Mouse (Mus musculus): ENCODE results near the gene B430306N03Rik. TPM values are rescaled to one million over a fixed set of nuclear protein-coding genes. Genes with fewer than 3 reads are reported as not detected.

B430306N03Rik gene
- polyA plus RNA-seq, 1 experiment: 32.4 TPM

DNA sequence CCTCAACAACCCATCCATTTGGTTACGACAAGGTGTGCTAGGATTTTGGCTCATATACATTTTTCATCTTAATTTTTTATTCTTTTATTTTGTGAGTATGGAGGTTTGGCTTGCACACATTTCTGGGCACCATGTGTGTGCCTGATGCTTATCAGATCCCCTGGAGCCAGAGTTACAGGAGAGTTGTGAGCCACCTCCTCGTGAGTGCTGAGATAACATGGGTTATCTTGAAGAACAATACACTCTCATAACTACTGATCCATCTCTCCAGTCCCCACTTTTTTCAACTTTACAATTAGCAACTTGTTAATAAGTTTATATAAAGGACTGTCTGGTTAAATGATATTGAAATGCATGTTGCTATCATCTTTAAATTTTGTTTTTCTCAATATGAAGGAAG is 5.3 kb downstream of the B430306N03Rik start:
- WGBS: 71% methylated on average over 2 of the region's 2 CpGs
- Histone ChIP-seq H3K4me3 (replicated peaks; ENCODE audit: control insufficient read depth, low read depth, low read length) (no peak overlapping the region), H3K27ac (ENCODE audit: control insufficient read depth, insufficient read depth, low read depth, low read length, poor library complexity) (no peak overlapping the region), H3K4me1 (ENCODE audit: control insufficient read depth, insufficient read depth, low read length) (peaks cover 7% of the 10 kb centered on the region; the same call in 1 of the 2 replicates)
- TF ChIP-seq POLR2A (IDR thresholded peaks at IDR 0.05; ENCODE audit: borderline replicate concordance, control insufficient read depth, low read depth, low read length) (no peak), CTCF (IDR thresholded peaks at IDR 0.05; ENCODE audit: control insufficient read depth, insufficient read depth, low read length) (no peak)

DNA sequence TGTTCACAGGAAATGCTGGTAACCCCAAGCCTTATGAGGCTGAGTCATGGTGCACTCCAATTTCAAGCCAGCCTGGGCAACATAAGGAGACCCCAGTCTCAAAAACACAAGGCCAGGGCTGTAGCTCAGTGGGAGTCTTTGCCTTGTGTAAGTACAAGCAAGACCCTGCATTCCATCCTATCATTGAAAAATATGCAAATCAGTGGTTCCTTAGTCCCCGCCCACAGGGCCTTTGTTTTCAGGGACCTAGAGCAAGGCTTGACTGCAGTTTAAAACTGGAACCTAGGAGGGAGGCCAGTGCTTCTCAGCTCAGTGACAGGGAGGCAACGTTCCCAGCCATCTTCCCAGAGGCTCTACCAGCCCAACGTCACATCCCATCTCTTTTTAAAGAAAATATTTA is 7.3 kb downstream of the B430306N03Rik start:
- peak overlapping the region; percentile 34 for H3K27ac ChIP-seq (ENCODE audit: control insufficient read depth, insufficient read depth, low read depth, low read length, poor library complexity)
- 69% methylated on average over 3 of the region's 3 CpGs for WGBS
- no peak overlapping the region for H3K4me3 ChIP-seq (replicated peaks; ENCODE audit: control insufficient read depth, low read depth, low read length)

DNA sequence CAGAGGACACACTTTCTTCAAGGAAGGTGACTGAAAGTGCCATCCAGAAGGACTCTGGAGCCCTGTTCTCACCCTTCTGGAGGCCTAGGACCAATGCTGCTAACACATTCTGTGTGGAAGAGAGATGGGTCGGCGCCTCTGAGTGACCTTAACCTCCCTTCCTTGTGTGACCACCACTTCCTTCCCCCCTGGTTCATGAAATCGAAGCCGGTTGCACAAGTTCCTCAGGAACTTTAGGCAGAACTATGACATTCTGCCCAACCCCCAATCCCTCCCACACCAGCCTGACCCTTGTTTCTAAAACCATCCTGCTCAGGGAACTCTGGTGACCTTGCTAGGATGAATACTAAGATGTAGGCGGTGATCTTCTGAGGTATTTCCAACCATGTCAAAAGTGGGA is 8.3 kb downstream of the B430306N03Rik start:
- TF ChIP-seq CTCF (IDR thresholded peaks at IDR 0.05; ENCODE audit: control insufficient read depth, insufficient read depth, low read length): no peak
- WGBS: 18% methylated on average over 5 of the region's 5 CpGs
- Histone ChIP-seq H3K4me1 (ENCODE audit: control insufficient read depth, insufficient read depth, low read length) (peaks cover 7% of the 10 kb centered on the region; the same call in 1 of the 2 replicates), H3K27ac (ENCODE audit: control insufficient read depth, insufficient read depth, low read depth, low read length, poor library complexity) (peak overlapping the region; percentile 84), H3K4me3 (replicated peaks; ENCODE audit: control insufficient read depth, low read depth, low read length) (no peak overlapping the region)

More for the DNA sequence above, 7.3 kb downstream of the B430306N03Rik start:
- H3K4me1 ChIP-seq (ENCODE audit: control insufficient read depth, insufficient read depth, low read length): peaks cover 7% of the 10 kb centered on the region; the same call in 1 of the 2 replicates
- no peak for TF ChIP-seq POLR2A (IDR thresholded peaks at IDR 0.05; ENCODE audit: borderline replicate concordance, control insufficient read depth, low read depth, low read length)
- no peak for TF ChIP-seq CTCF (IDR thresholded peaks at IDR 0.05; ENCODE audit: control insufficient read depth, insufficient read depth, low read length)

DNA sequence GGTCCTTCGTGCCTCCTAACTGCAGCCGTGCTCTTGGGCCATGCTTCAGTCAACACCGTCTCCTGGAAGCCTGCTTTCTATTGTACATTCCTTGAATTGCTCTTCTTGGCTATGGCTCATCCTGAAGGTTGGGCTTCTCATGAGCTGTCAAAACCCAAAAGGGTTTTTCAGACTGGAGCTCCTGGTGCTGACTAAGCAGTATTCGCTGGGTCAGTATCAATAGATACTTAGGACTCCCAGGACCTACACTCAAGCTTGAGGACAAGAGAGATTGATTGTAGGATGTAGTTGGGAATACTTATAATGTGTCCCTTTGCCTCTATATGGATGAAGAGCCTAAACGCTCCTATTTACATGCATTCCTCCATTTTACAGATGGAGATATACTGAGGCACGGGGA is 9.2 kb downstream of the B430306N03Rik start:
- H3K27ac ChIP-seq (ENCODE audit: control insufficient read depth, insufficient read depth, low read depth, low read length, poor library complexity): peak overlapping the region; percentile 71
- WGBS: 86% methylated on average over 6 of the region's 6 CpGs
- peaks cover 7% of the 10 kb centered on the region; the same call in 1 of the 2 replicates for H3K4me1 ChIP-seq (ENCODE audit: control insufficient read depth, insufficient read depth, low read length)
- no peak overlapping the region for H3K4me3 ChIP-seq (replicated peaks; ENCODE audit: control insufficient read depth, low read depth, low read length)
- TF ChIP-seq POLR2A (IDR thresholded peaks at IDR 0.05; ENCODE audit: borderline replicate concordance, control insufficient read depth, low read depth, low read length) (no peak), CTCF (IDR thresholded peaks at IDR 0.05; ENCODE audit: control insufficient read depth, insufficient read depth, low read length) (no peak)

DNA sequence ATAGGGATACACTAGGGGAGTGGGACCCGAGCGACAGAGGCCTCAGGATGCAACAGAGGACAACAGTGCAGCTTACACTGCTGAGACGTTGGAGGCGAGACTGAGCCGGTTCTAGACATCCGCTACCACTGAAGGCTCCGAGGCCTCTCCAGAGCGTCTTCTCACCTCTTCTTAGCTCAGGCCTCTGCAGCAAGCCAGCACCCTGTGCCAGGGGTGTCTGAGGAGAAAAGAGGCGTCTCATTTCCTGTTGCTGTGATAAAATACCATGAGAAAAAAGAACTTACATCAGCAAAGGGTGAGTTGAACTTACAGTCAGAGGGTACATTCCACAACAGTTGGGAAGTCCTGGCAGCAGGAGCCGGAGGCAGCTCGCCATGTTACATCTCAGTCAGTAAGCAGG is 9.7 kb downstream of the B430306N03Rik start:
- H3K4me3 ChIP-seq (replicated peaks; ENCODE audit: control insufficient read depth, low read depth, low read length): peak overlapping the region; percentile 33
- no peak for TF ChIP-seq POLR2A (IDR thresholded peaks at IDR 0.05; ENCODE audit: borderline replicate concordance, control insufficient read depth, low read depth, low read length)
- no peak for TF ChIP-seq CTCF (IDR thresholded peaks at IDR 0.05; ENCODE audit: control insufficient read depth, insufficient read depth, low read length)
- H3K4me1 ChIP-seq (ENCODE audit: control insufficient read depth, insufficient read depth, low read length): peaks cover 7% of the 10 kb centered on the region; the same call in 1 of the 2 replicates
- H3K27ac ChIP-seq (ENCODE audit: control insufficient read depth, insufficient read depth, low read depth, low read length, poor library complexity): peak overlapping the region; percentile 40
- WGBS: 58% methylated on average over 11 of the region's 11 CpGs

DNA sequence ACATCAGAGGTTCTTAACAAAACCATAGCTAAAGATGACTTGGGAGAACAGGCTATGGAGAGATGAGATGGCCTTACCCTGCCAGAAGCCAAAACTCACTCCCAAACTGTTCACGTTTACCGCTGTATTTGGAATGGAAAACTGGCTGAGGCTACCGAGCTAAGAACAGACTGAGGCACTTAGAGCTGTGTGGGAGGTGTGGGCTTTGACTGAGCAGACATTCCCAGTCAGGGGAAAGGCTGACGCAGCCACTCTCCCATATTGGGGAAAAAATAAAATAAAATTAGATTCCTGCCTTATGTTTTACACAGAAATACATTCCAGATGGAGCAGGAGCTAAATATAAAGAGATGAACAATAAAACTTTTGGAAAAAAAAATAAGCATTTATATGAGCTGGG is 10.7 kb downstream of the B430306N03Rik start:
- Histone ChIP-seq H3K27ac (ENCODE audit: control insufficient read depth, insufficient read depth, low read depth, low read length, poor library complexity) (no peak overlapping the region), H3K4me1 (ENCODE audit: control insufficient read depth, insufficient read depth, low read length) (peaks cover 7% of the 10 kb centered on the region; the same call in 1 of the 2 replicates), H3K4me3 (replicated peaks; ENCODE audit: control insufficient read depth, low read depth, low read length) (no peak overlapping the region)
- 87% methylated on average over 4 of the region's 4 CpGs for WGBS
- TF ChIP-seq CTCF (IDR thresholded peaks at IDR 0.05; ENCODE audit: control insufficient read depth, insufficient read depth, low read length) (no peak), POLR2A (IDR thresholded peaks at IDR 0.05; ENCODE audit: borderline replicate concordance, control insufficient read depth, low read depth, low read length) (no peak)

DNA sequence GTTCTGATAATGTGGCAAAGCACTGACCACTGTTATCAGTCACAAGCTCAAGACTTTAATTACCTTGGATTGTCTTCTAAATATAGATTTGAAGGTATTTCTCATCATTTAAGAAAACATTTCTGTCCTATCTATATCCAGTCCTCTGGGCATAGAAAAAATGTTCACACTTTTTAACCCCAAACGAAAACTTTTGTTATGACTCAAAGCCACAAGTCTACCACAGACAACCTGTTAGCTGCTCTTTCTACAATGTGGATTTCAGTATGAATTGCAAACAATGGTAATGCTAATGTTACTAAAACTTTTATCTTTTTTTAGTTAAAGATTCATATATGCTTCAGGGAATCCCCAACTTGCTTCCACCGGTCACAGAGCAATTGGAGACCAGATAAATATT is 16.6 kb downstream of the B430306N03Rik start:
- TF ChIP-seq POLR2A (IDR thresholded peaks at IDR 0.05; ENCODE audit: borderline replicate concordance, control insufficient read depth, low read depth, low read length): no peak
- Histone ChIP-seq H3K4me3 (replicated peaks; ENCODE audit: control insufficient read depth, low read depth, low read length) (no peak overlapping the region), H3K4me1 (ENCODE audit: control insufficient read depth, insufficient read depth, low read length) (no peaks in the 10 kb centered on the region), H3K27ac (ENCODE audit: control insufficient read depth, insufficient read depth, low read depth, low read length, poor library complexity) (no peak overlapping the region)
- WGBS: 57% methylated on average over 2 of the region's 2 CpGs

DNA sequence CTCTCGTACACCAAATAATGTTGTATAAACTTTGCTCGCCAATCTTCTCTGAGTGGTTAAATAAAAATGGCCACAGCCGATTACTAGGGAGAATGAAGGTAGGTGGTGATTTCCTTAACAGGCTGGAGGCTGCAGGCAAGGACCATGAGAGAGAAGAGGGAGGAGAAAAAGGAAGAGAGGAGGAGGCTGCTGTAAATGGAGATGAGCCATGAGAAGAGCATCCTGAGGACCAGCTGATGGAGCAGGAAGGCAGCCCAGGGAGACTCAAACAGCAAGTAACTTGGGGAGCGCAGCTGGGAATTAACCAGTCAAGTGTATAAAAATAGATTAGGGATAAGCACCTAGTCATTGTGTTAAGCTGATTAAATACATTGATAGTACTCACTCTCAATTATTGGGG is 18.2 kb downstream of the B430306N03Rik start:
- Histone ChIP-seq H3K4me1 (ENCODE audit: control insufficient read depth, insufficient read depth, low read length) (no peaks in the 10 kb centered on the region; the same call in 1 of the 2 replicates), H3K27ac (ENCODE audit: control insufficient read depth, insufficient read depth, low read depth, low read length, poor library complexity) (no peak overlapping the region), H3K4me3 (replicated peaks; ENCODE audit: control insufficient read depth, low read depth, low read length) (no peak overlapping the region)
- WGBS: 86% methylated on average over 4 of the region's 4 CpGs
- TF ChIP-seq CTCF (IDR thresholded peaks at IDR 0.05; ENCODE audit: control insufficient read depth, insufficient read depth, low read length): no peak
- TF ChIP-seq POLR2A (IDR thresholded peaks at IDR 0.05; ENCODE audit: borderline replicate concordance, control insufficient read depth, low read depth, low read length): no peak

DNA sequence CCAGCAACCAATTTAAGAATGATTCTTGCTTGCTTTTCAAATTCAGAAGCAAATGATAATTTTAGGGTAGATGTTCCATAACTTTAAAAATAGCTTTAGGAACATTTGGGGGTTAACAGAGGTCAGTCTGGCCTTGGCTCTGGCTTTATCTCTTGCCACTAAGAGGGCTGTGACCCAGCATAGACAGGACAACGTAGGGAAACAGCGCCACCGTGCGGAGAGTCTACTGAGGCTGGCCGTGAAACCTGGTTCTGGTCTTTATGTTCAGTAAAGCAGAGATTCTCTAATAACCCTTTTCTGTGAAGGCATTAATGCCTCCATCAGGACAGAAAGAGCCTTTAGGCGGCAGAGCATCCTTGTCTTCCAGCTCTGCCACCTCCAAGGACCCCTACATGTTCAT is 20.9 kb downstream of the B430306N03Rik start:
- under 1% methylated on average over 6 of the region's 6 CpGs for WGBS
- H3K4me1 ChIP-seq (ENCODE audit: control insufficient read depth, insufficient read depth, low read length): no peaks in the 10 kb centered on the region; the same call in 1 of the 2 replicates
- H3K4me3 ChIP-seq (replicated peaks; ENCODE audit: control insufficient read depth, low read depth, low read length): no peak overlapping the region
- TF ChIP-seq POLR2A (IDR thresholded peaks at IDR 0.05; ENCODE audit: borderline replicate concordance, control insufficient read depth, low read depth, low read length): no peak
- TF ChIP-seq CTCF (IDR thresholded peaks at IDR 0.05; ENCODE audit: control insufficient read depth, insufficient read depth, low read length): peak; percentile 99
- H3K27ac ChIP-seq (ENCODE audit: control insufficient read depth, insufficient read depth, low read depth, low read length, poor library complexity): no peak overlapping the region
